Mouse (Mus musculus): ENCODE measurements at regions not wholly inside any gene's neighbourhood (a gene's known extent, or its start where the extent isn't known, plus 50 kb on each side); places are given as distances from the start of the nearest gene placed in this dataset.
A peak's percentile ranks its signal among the peaks of the same experiment; 100 is the strongest.
"Not testable (repeated sequence)": the region's sequence is repeated elsewhere in the genome, so short reads cannot be mapped to it uniquely, and the experiment has no call there.

DNA sequence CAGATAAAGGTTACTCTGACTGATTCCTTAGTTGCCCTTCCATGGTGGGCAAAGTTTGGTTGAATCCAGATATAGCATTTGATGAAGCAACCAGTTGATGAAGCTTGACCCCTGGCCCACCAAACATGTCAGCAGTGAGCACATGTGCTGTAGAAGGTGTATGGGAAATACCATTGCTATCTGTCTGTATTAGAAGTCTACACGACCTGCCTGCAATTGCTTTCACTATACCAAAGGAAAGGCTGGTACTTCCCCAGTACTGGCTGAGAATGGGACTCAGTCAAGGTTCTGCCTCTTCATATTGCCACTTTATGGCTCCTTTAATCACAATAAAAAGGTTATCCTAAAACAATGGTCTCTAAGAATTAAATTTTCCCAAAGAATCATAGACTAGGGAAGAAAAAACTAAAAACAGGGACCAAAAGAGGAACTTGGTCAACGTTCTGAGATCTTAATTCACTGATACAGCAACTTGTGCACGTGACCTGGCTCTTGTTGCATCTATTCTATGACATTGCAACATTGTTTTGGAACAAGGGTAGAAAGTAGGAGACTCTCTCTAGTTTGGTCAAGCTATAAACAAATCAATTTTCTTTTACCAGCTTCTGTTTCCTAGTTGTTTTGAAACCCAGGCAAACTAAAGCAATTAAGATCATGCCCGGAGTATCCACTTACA, 284.0 kb downstream of the Rapgef2 start:
- no peak overlapping the region for H3K4me3 ChIP-seq (replicated peaks)
- H3K4me2 ChIP-seq: no peak overlapping the region
- no peak for ATAC-seq (ENCODE audit: insufficient read depth)
- H3K36me3 ChIP-seq (replicated peaks): no peaks in the 10 kb centered on the region
- no peak overlapping the region for H3K27ac ChIP-seq (replicated peaks)
- no peak overlapping the region for H3K9ac ChIP-seq
- 30% methylated on average over 4 of the region's 4 CpGs for WGBS (ENCODE audit: insufficient replicate concordance)
- H3K9me3 ChIP-seq (replicated peaks): no peaks in the 10 kb centered on the region
- H3K27me3 ChIP-seq: no peaks in the 10 kb centered on the region
- no peaks in the 10 kb centered on the region for H3K4me1 ChIP-seq (replicated peaks)

DNA sequence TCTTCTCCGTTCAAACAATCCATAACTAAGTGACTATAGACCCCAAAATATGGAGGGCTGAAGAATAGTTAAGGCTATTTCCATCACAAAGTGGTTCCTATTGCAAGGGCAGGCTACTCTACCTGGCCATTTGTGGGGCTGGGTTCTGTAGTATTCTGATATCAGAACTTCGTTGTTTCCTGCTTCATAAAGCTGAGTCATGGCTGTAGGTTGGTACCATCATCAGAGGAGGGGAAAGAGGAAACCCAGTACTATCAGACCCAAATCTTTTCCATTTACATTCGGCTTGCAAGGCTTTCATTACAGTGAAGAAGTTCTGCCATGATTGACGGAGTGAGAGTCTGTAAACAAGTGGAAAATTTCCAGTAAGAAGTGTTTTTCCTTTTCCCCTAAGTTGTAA, 284.6 kb downstream of the Rapgef2 start:
- Histone ChIP-seq H3K4me3 (replicated peaks) (no peak overlapping the region), H3K4me2 (no peak overlapping the region), H3K9ac (no peak overlapping the region), H3K9me3 (replicated peaks) (no peaks in the 10 kb centered on the region), H3K36me3 (replicated peaks) (no peaks in the 10 kb centered on the region), H3K27ac (replicated peaks) (no peak overlapping the region), H3K27me3 (no peaks in the 10 kb centered on the region), H3K4me1 (replicated peaks) (no peaks in the 10 kb centered on the region)
- 42% methylated on average over 4 of the region's 4 CpGs for WGBS (ENCODE audit: insufficient replicate concordance)
- no peak for ATAC-seq (ENCODE audit: insufficient read depth)

DNA sequence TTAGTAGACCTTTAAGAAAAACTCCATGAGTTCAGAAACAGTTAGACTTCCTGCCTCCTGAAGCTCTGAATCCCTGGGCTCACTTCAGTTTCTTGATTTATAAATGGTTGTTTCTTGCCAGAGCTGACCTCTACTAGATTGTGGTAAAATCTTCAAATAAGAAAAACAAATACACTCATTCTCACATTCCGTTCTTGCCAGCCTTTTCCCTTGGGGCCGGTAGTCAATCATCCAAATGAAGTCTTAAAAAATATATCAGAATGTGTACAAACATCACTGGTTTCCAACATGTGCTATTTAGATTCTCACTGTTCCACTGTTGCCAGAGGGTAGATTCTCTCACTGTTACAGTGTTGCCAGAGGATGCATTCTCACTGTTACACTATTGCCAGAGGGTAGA, 286.0 kb downstream of the Rapgef2 start:
- no peaks in the 10 kb centered on the region for H3K4me1 ChIP-seq (replicated peaks)
- no peak overlapping the region for H3K4me2 ChIP-seq
- no peak overlapping the region for H3K4me3 ChIP-seq (replicated peaks)
- H3K36me3 ChIP-seq (replicated peaks): no peaks in the 10 kb centered on the region
- H3K9me3 ChIP-seq (replicated peaks): no peaks in the 10 kb centered on the region
- H3K9ac ChIP-seq: no peak overlapping the region
- no peak for ATAC-seq (ENCODE audit: insufficient read depth)
- no peak overlapping the region for H3K27ac ChIP-seq (replicated peaks)
- WGBS (ENCODE audit: insufficient replicate concordance): 67% methylated on average over 2 of the region's 2 CpGs
- no peaks in the 10 kb centered on the region for H3K27me3 ChIP-seq

DNA sequence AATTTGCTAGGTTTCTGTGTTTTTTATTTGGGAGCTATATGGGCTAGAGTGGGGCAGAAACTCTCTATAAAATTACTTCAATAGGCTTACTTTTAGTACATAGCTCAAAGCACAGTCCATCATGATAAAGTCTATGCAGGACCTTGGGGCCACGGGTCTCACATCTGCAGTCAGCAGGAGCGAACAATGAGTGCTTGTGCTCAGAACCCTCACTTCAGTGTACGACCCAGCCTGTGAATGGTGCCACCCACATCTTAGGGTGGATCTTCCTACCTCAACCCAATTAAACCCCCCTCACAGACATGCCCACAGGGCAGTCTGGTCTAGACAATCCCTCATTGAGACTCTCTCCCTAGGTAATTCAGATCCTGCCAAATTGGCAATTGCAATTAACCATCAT, 286.5 kb downstream of the Rapgef2 start:
- no peak for ATAC-seq (ENCODE audit: insufficient read depth)
- no peaks in the 10 kb centered on the region for H3K27me3 ChIP-seq
- WGBS (ENCODE audit: insufficient replicate concordance): 50% methylated on average over 3 of the region's 3 CpGs

DNA sequence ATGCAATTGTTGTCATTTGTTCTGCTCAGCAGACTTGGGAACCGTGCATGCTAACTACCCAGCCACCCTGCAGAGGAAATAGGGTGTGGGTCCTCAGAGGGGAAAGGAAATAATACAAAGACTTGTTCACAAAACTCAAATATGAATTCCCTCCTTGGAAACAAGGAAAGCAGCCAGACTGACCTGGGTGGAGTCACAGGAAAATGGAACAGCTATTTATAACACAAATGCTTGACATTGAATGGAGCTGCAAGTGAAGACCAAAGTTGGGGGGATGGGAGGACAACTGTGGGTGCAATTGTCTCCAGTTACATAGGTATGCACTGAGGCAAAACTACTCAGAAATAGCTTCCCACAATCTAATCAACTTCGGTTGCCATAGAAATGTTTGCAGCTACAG, 298.2 kb downstream of the Rapgef2 start:
- ATAC-seq (ENCODE audit: insufficient read depth): no peak
- H3K27me3 ChIP-seq: no peaks in the 10 kb centered on the region
- WGBS (ENCODE audit: insufficient replicate concordance): 49% methylated on average over 2 of the region's 2 CpGs

More for the DNA sequence above, 286.5 kb downstream of the Rapgef2 start:
- Histone ChIP-seq H3K27ac (replicated peaks) (no peak overlapping the region), H3K9me3 (replicated peaks) (no peaks in the 10 kb centered on the region), H3K4me3 (replicated peaks) (no peak overlapping the region), H3K36me3 (replicated peaks) (no peaks in the 10 kb centered on the region), H3K4me1 (replicated peaks) (no peaks in the 10 kb centered on the region), H3K4me2 (no peak overlapping the region), H3K9ac (no peak overlapping the region)

DNA sequence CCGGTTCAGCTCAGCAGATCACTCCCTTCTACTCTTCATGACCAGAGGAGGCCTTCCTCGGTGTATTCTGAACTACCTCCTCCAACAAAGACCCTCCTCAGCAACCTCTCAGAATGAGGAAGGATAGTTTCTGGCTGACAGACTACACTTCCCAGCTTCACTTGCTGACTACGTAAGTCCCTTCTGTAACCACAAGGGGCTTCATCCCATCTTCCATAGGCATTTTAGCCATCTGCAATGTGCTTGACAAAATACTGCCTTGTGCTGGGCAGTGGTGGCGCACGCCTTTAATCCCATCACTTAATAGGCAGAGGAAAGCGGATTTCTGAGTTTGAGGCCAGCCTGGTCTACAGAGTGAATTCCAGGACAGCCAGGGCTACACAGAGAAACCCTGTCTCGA, 299.6 kb downstream of the Rapgef2 start:
- Histone ChIP-seq H3K27me3 (no peaks in the 10 kb centered on the region), H3K36me3 (replicated peaks) (no peaks in the 10 kb centered on the region), H3K9ac (no peak overlapping the region), H3K9me3 (replicated peaks) (no peaks in the 10 kb centered on the region), H3K4me2 (no peak overlapping the region), H3K4me1 (replicated peaks) (no peaks in the 10 kb centered on the region), H3K27ac (replicated peaks) (no peak overlapping the region), H3K4me3 (replicated peaks) (no peak overlapping the region)
- ATAC-seq (ENCODE audit: insufficient read depth): no peak
- 52% methylated on average over 7 of the region's 7 CpGs for WGBS (ENCODE audit: insufficient replicate concordance)

More for the DNA sequence above, 298.2 kb downstream of the Rapgef2 start:
- Histone ChIP-seq H3K9ac (no peak overlapping the region), H3K9me3 (replicated peaks) (no peaks in the 10 kb centered on the region), H3K36me3 (replicated peaks) (no peaks in the 10 kb centered on the region), H3K4me3 (replicated peaks) (no peak overlapping the region), H3K4me2 (no peak overlapping the region), H3K4me1 (replicated peaks) (no peaks in the 10 kb centered on the region), H3K27ac (replicated peaks) (no peak overlapping the region)

DNA sequence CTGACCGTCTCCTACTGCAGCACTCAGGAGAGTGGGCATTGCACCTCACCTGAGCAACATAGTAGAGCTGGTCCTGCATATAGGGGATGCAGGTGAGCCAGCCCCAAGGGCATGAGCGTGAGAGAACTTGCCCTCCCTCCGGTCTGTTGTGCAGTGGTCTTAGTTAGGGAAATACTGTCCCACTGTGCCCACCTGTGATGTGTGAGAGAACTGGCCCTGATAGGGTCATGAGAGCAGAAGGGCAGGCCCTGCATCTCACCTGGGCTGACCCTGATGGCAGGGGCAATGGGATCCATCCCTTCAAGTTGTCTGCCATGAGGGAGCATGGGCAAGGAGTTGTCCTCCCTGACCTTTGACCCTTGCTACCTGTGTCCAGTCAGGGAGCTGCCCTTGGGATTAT, 305.3 kb downstream of the Rapgef2 start:
- Histone ChIP-seq H3K36me3 (replicated peaks) (no peaks in the 10 kb centered on the region), H3K4me3 (replicated peaks) (no peak overlapping the region), H3K27ac (replicated peaks) (no peak overlapping the region), H3K4me1 (replicated peaks) (no peaks in the 10 kb centered on the region), H3K27me3 (no peaks in the 10 kb centered on the region), H3K9ac (no peak overlapping the region), H3K4me2 (no peak overlapping the region), H3K9me3 (replicated peaks) (no peaks in the 10 kb centered on the region)
- no peak for ATAC-seq (ENCODE audit: insufficient read depth)
- WGBS (ENCODE audit: insufficient replicate concordance): 71% methylated on average over 3 of the region's 3 CpGs

DNA sequence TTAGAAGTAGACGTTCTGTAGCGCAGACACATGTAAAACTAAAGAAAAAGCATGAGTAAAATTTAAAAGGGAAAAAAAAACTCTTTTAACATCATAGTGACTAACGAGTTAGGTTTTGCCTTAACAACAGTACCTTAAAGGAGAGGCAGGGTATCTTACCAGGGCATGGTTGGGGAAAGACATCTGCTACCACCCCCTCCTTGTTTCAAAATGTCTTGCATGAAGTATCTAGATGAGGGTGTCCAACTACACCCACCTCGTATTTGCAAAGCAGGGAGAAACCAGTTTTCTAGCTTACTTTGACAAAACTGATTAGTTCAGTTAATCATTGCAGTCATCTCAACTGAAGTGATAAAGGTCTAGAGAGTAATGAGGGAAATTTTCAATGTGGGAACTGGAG, 307.5 kb downstream of the Rapgef2 start:
- Histone ChIP-seq H3K27ac (replicated peaks) (no peak overlapping the region), H3K36me3 (replicated peaks) (no peaks in the 10 kb centered on the region), H3K4me2 (no peak overlapping the region), H3K4me1 (replicated peaks) (no peaks in the 10 kb centered on the region), H3K9me3 (replicated peaks) (no peaks in the 10 kb centered on the region), H3K9ac (no peak overlapping the region), H3K27me3 (no peaks in the 10 kb centered on the region), H3K4me3 (replicated peaks) (no peak overlapping the region)
- no peak for ATAC-seq (ENCODE audit: insufficient read depth)
- WGBS (ENCODE audit: insufficient replicate concordance): 62% methylated on average over 4 of the region's 4 CpGs

DNA sequence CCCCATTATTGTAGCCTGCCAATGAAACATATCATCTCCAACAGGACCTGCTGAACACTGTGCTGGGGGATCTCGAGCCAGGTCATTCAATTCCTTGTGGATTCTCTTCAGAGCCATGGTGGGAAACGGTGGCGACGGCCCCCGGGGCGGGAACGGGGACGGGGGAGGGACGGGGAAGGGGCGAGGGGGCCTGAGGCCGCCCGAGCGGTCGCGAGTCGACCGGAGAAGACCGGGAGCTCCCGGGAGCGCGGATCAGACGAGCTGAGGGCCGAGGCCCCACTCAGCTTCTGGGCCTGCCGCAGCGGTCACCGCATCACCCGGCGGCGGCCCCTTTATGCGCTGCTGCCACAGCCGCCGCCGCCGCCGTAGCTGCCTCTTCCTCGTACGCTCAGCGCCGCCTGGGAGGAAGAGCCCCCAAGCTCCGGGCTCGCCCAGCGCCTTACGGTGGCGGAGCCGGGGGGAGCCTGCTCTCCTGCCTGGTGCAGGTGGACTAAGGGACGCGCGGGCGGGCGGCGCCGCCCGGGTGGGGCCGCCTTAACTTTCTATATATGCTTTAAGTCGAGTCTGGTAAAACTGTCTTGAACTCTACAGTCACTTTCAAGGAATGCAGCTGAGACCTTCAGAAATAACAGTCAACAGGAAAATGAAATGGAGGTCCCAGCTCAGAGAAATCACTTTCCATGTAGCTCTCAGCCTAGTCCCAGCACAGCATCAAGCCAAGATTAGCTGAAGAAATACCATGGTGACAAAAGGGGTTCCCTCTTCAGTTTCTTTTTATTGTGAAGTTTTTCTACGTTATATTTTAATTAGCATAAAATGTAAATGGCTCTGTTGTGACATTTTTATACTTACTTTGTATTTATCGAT, 319.4 kb downstream of the Rapgef2 start:
- ATAC-seq (ENCODE audit: insufficient read depth): peak; percentile 72
- Histone ChIP-seq H3K4me2 (peak overlapping the region; percentile 58), H3K27me3 (peaks cover 14% of the 10 kb centered on the region), H3K4me3 (replicated peaks) (peak overlapping the region; percentile 38)
- not testable (repeated sequence) for H3K9me3 ChIP-seq (replicated peaks); H3K4me1 ChIP-seq (replicated peaks); H3K27ac ChIP-seq (replicated peaks); H3K36me3 ChIP-seq (replicated peaks); H3K9ac ChIP-seq
- 3% methylated on average over 49 of the region's 57 CpGs for WGBS (ENCODE audit: insufficient replicate concordance)

DNA sequence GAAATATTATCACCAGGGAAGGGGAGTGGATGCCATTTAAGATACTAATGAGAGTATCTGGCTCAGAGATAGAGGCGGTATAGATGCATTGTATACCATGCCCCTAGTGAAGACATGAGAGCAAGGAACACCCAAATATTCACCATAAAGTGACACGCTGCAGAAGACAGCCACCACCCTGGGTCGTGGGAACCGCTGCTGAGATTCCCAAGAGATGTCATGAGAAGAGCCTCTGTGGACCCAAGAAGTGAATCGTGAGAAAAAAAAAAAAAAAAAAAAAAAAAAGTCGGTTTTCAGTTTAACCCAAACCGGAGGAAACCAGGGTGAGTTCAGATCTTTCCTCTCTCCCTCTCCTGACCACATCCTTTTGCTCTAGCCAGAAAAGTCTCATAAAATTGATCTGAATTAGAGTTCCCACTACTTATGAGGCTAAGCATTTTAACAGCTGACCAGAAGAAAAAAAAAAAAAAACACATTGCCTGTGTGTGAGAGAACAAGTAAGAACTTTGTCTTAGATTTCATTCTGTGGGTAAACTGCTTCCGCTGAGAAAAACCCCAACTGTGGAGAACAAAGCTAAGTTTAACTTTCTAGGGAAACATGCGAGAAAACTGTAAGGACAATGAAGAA, 322.0 kb downstream of the Rapgef2 start:
- no peak for ATAC-seq (ENCODE audit: insufficient read depth)
- WGBS (ENCODE audit: insufficient replicate concordance): 27% methylated on average over 9 of the region's 9 CpGs
- H3K9me3 ChIP-seq (replicated peaks): no peaks in the 10 kb centered on the region

DNA sequence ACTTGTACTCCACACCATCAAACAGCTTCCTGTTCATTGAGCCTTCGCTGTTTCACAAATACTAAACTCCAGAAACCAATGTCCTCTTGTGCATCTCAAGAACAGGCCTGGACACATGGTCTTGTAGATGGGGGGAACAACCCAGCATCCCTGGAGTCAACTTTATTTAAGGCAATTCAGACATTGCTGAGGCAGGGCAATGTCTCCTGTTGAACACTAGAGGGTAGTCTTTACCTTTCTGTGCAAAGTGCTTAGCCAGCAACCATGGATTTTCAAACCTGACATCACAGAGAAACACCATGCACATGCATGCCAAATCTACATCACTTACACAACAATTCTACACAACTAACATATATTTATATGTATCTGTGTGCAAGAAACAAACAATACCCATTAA, 327.5 kb downstream of the Rapgef2 start:
- 25% methylated on average over 1 of the region's 1 CpGs for WGBS (ENCODE audit: insufficient replicate concordance)
- no peaks in the 10 kb centered on the region for H3K4me1 ChIP-seq (replicated peaks)
- no peak for ATAC-seq (ENCODE audit: insufficient read depth)
- no peaks in the 10 kb centered on the region for H3K9me3 ChIP-seq (replicated peaks)
- H3K27ac ChIP-seq (replicated peaks): no peak overlapping the region
- no peak overlapping the region for H3K4me3 ChIP-seq (replicated peaks)
- no peaks in the 10 kb centered on the region for H3K27me3 ChIP-seq
- H3K36me3 ChIP-seq (replicated peaks): no peaks in the 10 kb centered on the region
- no peak overlapping the region for H3K4me2 ChIP-seq
- H3K9ac ChIP-seq: no peak overlapping the region

More for the DNA sequence above, 322.0 kb downstream of the Rapgef2 start:
- no peak overlapping the region for H3K27ac ChIP-seq (replicated peaks)
- H3K27me3 ChIP-seq: peaks cover 14% of the 10 kb centered on the region
- H3K4me2 ChIP-seq: no peak overlapping the region
- H3K4me3 ChIP-seq (replicated peaks): no peak overlapping the region
- no peaks in the 10 kb centered on the region for H3K4me1 ChIP-seq (replicated peaks)
- no peaks in the 10 kb centered on the region for H3K36me3 ChIP-seq (replicated peaks)
- H3K9ac ChIP-seq: no peak overlapping the region

Measured in liver, embryonic 15.5 days (tissue).